Mouse (Mus musculus) layer of hippocampus, postnatal 14 days (tissue): ENCODE results near the gene Tnfrsf8. TPM values are rescaled to one million over a fixed set of nuclear protein-coding genes. Genes with fewer than 3 reads are reported as not detected.

ENCODE experiments used
- DNase-seq, 2 experiments: peaks; one replicate each; pipeline ENCODE4 v3.0.0; 2021 to 2022; ENCODE audit warnings: low spot score in 2 of 2, mixed read lengths in 1 of 2
- total RNA-seq, 2 experiments: library from RNA; stranded (reverse); gene quantifications; 2 replicates each; pipeline ENCODE4 v1.2.3; 2021

Tnfrsf8 gene
- total RNA-seq, 2 experiments from 2014 or later: 0.58 to 0.79 TPM

- DNase-seq: no peak
Measured at GRCm38 (mm10) chr4:145236027-145236426, 78.9 kb downstream of the Tnfrsf8 start.

GRCm38 (mm10) chr4:145233487-145234228 lies 81.3 kb downstream of the Tnfrsf8 start:
- no peak for DNase-seq

- DNase-seq: no peak
Measured at GRCm38 (mm10) chr4:145231732-145232131, 83.2 kb downstream of the Tnfrsf8 start.

- no peak for DNase-seq
Measured at GRCm38 (mm10) chr4:145230647-145231046, 84.3 kb downstream of the Tnfrsf8 start.

GRCm38 (mm10) chr4:145229524-145230163 lies 85.3 kb downstream of the Tnfrsf8 start:
- no peak for DNase-seq

GRCm38 (mm10) chr4:145229051-145229450 lies 85.9 kb downstream of the Tnfrsf8 start:
- DNase-seq: no peak

- no peak for DNase-seq
Measured at GRCm38 (mm10) chr4:145224613-145225012, 90.4 kb downstream of the Tnfrsf8 start.

GRCm38 (mm10) chr4:145222064-145222463 lies 92.9 kb downstream of the Tnfrsf8 start:
- no peak for DNase-seq

GRCm38 (mm10) chr4:145221379-145221778 lies 93.6 kb downstream of the Tnfrsf8 start:
- no peak for DNase-seq

- no peak for DNase-seq
Measured at GRCm38 (mm10) chr4:145220001-145220400, 95.0 kb downstream of the Tnfrsf8 start.

GRCm38 (mm10) chr4:145219240-145219985 lies 95.6 kb downstream of the Tnfrsf8 start:
- no peak for DNase-seq

GRCm38 (mm10) chr4:145217837-145218236 lies 97.1 kb downstream of the Tnfrsf8 start:
- no peak for DNase-seq

Other genes with a start within 250 kb of the Tnfrsf8 start
- gene Vps13d, start 120.2 kb downstream of the Tnfrsf8 start, total RNA-seq: 10 to 100 TPM; 68.2 to 75.9 TPM
- 1 to 10 TPM; 2.9 TPM for gene Tnfrsf1b, start 68.3 kb downstream of the Tnfrsf8 start, total RNA-seq
- gene Zfp990, start 195.6 kb upstream of the Tnfrsf8 start, total RNA-seq: under 1 TPM; 0.41 to 0.48 TPM